Mouse (Mus musculus): ENCODE data around the gene Psmd9. TPM values are rescaled to one million over a fixed set of nuclear protein-coding genes. Genes with fewer than 3 reads are reported as not detected.

The Psmd9 gene
- polyA plus RNA-seq, 1 experiment from 2014 or later, result 86.0 TPM

DNA sequence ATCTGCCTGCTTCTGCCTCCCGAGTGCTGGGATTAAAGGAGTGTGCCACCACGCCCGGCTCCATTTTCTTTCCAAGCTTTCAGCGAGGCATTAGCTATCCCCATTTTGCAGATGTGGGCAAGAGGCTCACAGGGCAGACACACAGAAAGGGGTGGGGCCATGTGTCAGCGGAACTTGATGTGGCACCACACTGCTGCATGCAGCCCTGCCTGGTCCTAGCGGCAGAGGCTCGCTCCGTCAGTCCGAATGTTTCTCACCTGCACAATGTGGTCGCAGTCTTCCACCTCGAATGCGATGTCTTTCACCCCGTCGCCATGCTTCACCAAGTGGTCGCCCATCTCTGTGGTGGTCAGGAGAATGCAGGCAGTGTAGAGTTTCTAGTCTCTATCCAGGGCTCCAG, 11.2 kb downstream of the Psmd9 start:
- Histone ChIP-seq H3K9ac (replicated peaks; ENCODE audit: low read depth, low read length) (no peak overlapping the region), H3K4me2 (ENCODE audit: low read length) (no peak overlapping the region), H3K27me3 (replicated peaks; ENCODE audit: control insufficient read depth, insufficient read depth, low read length) (no peaks in the 10 kb centered on the region), H3K4me3 (replicated peaks; ENCODE audit: low read length) (no peak overlapping the region), H3K4me1 (replicated peaks; ENCODE audit: control insufficient read depth, insufficient read depth, low read length) (0 out of 2 replicates have a peak, but pooled peaks cover 2% of the 10 kb centered on the region), H3K36me3 (ENCODE audit: control insufficient read depth, insufficient read depth) (no peaks in the 10 kb centered on the region), H3K27ac (ENCODE audit: low read length) (no peak overlapping the region), H3K9me3 (ENCODE audit: control insufficient read depth, low read length) (no peaks in the 10 kb centered on the region)
- 95% methylated on average over 15 of the region's 15 CpGs for WGBS
- ATAC-seq, result no peak

DNA sequence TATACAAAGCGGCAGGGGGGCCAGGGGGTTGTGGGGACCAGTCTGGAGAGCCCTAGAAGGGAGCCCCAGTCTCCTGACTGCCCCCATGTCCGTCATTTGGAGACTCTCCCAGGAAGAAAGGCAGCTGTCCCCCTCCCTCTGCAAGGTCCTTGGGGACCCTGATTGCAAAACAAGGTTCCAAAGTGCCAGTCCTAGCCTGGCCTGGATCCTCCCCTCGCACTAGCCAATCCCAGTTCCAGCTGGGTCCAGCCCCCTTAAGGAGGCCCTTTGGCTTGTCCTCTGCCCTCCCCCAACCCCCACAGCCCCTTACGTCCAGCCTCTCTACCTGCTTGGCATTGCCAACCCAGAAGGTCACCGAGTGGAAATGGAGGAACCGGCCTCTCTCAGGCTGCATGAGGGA, 12.3 kb downstream of the Psmd9 start:
- Histone ChIP-seq H3K4me3 (replicated peaks; ENCODE audit: low read length) (no peak overlapping the region), H3K4me2 (ENCODE audit: low read length) (no peak overlapping the region), H3K9me3 (ENCODE audit: control insufficient read depth, low read length) (no peaks in the 10 kb centered on the region), H3K27me3 (replicated peaks; ENCODE audit: control insufficient read depth, insufficient read depth, low read length) (no peaks in the 10 kb centered on the region), H3K4me1 (replicated peaks; ENCODE audit: control insufficient read depth, insufficient read depth, low read length) (peaks cover 6% of the 10 kb centered on the region; the same call in 1 of the 2 replicates), H3K27ac (ENCODE audit: low read length) (no peak overlapping the region), H3K36me3 (ENCODE audit: control insufficient read depth, insufficient read depth) (no peaks in the 10 kb centered on the region), H3K9ac (replicated peaks; ENCODE audit: low read depth, low read length) (no peak overlapping the region)
- no peak for ATAC-seq
- 74% methylated on average over 6 of the region's 6 CpGs for WGBS

DNA sequence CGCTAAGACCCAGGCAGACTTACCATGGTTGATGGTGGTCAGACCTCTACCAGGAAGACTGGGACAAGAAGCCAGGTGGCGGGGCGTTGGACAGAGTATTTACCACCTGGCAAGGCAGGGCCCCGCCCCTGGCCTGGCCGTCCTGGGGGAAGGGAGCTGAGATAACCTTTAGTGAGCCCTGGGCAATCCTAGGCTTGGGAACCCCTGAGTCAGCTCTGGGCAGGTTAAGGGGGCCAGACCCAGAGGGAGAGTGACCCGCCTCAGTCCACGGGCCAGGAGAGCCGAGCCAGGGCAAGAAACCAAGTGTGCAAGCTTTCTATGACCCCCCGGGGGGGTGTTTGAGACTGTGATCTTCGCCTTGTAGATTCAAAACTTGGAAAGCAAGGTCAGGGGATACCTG, 13.4 kb downstream of the Psmd9 start, which contains the start of gene Hpd:
Gene Hpd (minus strand): TSS at position 77 of the 400 bp plus-strand sequence.
- ATAC-seq, result no peak
- Histone ChIP-seq H3K9ac (replicated peaks; ENCODE audit: low read depth, low read length) (no peak within 1 kb of the TSS), H3K27ac (ENCODE audit: low read length) (no peak within 1 kb of the TSS), H3K27me3 (replicated peaks; ENCODE audit: control insufficient read depth, insufficient read depth, low read length) (no peaks in the 10 kb centered on the region), H3K36me3 (ENCODE audit: control insufficient read depth, insufficient read depth) (no peaks in the 10 kb centered on the region), H3K4me3 (replicated peaks; ENCODE audit: low read length) (no peak within 1 kb of the TSS), H3K4me2 (ENCODE audit: low read length) (no peak within 1 kb of the TSS), H3K9me3 (ENCODE audit: control insufficient read depth, low read length) (no peaks in the 10 kb centered on the region), H3K4me1 (replicated peaks; ENCODE audit: control insufficient read depth, insufficient read depth, low read length) (peaks cover 6% of the 10 kb centered on the region; the same call in 1 of the 2 replicates)
- WGBS, result 89% methylated on average over 10 of the region's 10 CpGs

DNA sequence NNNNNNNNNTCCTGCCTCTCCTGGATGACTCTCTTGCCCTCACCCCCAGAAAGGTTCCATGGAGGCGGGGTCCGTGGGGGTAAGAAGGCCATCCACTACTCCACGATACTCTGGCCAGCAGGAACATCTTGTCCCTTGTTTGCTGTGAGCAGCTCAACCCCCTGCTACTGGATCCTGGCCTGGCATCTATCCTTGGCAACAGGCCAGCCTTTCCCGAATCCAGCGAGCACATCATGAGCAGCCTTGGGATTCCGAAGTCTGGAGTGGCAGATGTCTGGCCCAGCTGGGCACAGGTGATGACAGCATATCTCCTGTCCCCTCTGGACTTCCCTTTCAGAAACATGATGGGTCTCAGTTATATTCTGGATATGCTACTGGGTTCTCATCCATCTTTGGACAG, 16.8 kb downstream of the Psmd9 start:
- Histone ChIP-seq H3K4me1 (replicated peaks; ENCODE audit: control insufficient read depth, insufficient read depth, low read length) (peaks cover 6% of the 10 kb centered on the region; the same call in 1 of the 2 replicates), H3K4me2 (ENCODE audit: low read length) (no peak overlapping the region), H3K27ac (ENCODE audit: low read length) (no peak overlapping the region), H3K9ac (replicated peaks; ENCODE audit: low read depth, low read length) (no peak overlapping the region), H3K27me3 (replicated peaks; ENCODE audit: control insufficient read depth, insufficient read depth, low read length) (no peaks in the 10 kb centered on the region), H3K4me3 (replicated peaks; ENCODE audit: low read length) (no peak overlapping the region), H3K9me3 (ENCODE audit: control insufficient read depth, low read length) (no peaks in the 10 kb centered on the region), H3K36me3 (ENCODE audit: control insufficient read depth, insufficient read depth) (no peaks in the 10 kb centered on the region)
- no peak for ATAC-seq
- WGBS, result 55% methylated on average over 6 of the region's 6 CpGs

GRCm38 (mm10) chr5:123187306-123187705, 18.1 kb downstream of the Psmd9 start:
- WGBS, result 93% methylated on average over 3 of the region's 3 CpGs
- Histone ChIP-seq H3K9me3 (ENCODE audit: control insufficient read depth, low read length) (no peaks in the 10 kb centered on the region), H3K27ac (ENCODE audit: low read length) (no peak overlapping the region), H3K36me3 (ENCODE audit: control insufficient read depth, insufficient read depth) (no peaks in the 10 kb centered on the region), H3K27me3 (replicated peaks; ENCODE audit: control insufficient read depth, insufficient read depth, low read length) (no peaks in the 10 kb centered on the region), H3K4me2 (ENCODE audit: low read length) (no peak overlapping the region), H3K9ac (replicated peaks; ENCODE audit: low read depth, low read length) (no peak overlapping the region), H3K4me3 (replicated peaks; ENCODE audit: low read length) (no peak overlapping the region), H3K4me1 (replicated peaks; ENCODE audit: control insufficient read depth, insufficient read depth, low read length) (peaks cover 6% of the 10 kb centered on the region; the same call in 1 of the 2 replicates)
- ATAC-seq, result no peak

DNA sequence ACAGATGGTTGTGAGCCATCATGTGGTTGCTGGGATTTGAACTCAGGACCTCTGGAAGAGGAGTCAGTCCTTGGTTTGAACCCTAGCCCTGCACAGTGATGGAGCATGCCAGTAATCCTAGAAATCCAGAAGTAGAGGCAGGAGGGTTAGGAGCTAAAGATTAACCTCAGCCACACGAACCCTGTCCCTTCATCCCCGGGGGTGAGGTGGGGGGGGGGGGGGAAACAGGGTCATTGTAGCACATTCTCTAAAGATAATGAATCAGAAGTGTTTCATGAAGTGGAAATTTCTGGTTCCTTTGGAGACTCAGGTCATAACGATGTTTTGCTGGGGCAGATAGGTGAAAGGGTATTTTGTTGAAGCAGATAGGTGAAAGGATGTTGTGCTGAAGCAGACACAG, 21.7 kb downstream of the Psmd9 start:
- Histone ChIP-seq H3K36me3 (ENCODE audit: control insufficient read depth, insufficient read depth) (no peaks in the 10 kb centered on the region), H3K9me3 (ENCODE audit: control insufficient read depth, low read length) (no peaks in the 10 kb centered on the region), H3K4me1 (replicated peaks; ENCODE audit: control insufficient read depth, insufficient read depth, low read length) (peaks cover 2% of the 10 kb centered on the region; the same call in 1 of the 2 replicates), H3K27me3 (replicated peaks; ENCODE audit: control insufficient read depth, insufficient read depth, low read length) (no peaks in the 10 kb centered on the region), H3K4me3 (replicated peaks; ENCODE audit: low read length) (no peak overlapping the region), H3K4me2 (ENCODE audit: low read length) (no peak overlapping the region), H3K9ac (replicated peaks; ENCODE audit: low read depth, low read length) (no peak overlapping the region), H3K27ac (ENCODE audit: low read length) (no peak overlapping the region)
- 68% methylated on average over 3 of the region's 3 CpGs for WGBS
- no peak for ATAC-seq

DNA sequence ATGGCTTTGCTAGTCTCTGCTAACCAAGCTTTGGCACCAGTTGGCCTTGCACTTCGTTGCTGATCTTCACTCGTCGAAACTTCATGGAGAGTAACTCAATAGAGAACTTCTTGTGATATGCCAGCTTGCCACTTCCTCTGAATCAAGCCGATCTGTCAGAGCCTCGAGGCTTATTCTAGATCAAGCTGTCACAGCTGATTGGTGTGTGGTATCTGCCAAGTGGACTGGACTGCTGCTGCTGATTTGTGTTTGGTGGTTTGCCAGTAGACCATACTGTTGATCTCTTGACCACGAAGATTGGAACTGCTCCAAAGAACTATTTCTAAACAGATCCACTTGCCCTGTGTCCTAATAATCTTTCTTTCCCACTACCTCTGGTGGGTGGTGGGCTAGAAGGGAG, 22.2 kb downstream of the Psmd9 start:
- ATAC-seq, result no peak
- H3K36me3 ChIP-seq (ENCODE audit: control insufficient read depth, insufficient read depth), result no peaks in the 10 kb centered on the region
- no peaks in the 10 kb centered on the region for H3K9me3 ChIP-seq (ENCODE audit: control insufficient read depth, low read length)
- no peaks in the 10 kb centered on the region for H3K4me1 ChIP-seq (replicated peaks; ENCODE audit: control insufficient read depth, insufficient read depth, low read length)
- no peak overlapping the region for H3K27ac ChIP-seq (ENCODE audit: low read length)
- no peak overlapping the region for H3K4me2 ChIP-seq (ENCODE audit: low read length)
- 80% methylated on average over 6 of the region's 6 CpGs for WGBS
- H3K9ac ChIP-seq (replicated peaks; ENCODE audit: low read depth, low read length), result no peak overlapping the region
- no peaks in the 10 kb centered on the region for H3K27me3 ChIP-seq (replicated peaks; ENCODE audit: control insufficient read depth, insufficient read depth, low read length)
- no peak overlapping the region for H3K4me3 ChIP-seq (replicated peaks; ENCODE audit: low read length)

- H3K27ac ChIP-seq (ENCODE audit: low read length), result no peak overlapping the region
- no peak overlapping the region for H3K4me3 ChIP-seq (replicated peaks; ENCODE audit: low read length)
- H3K4me1 ChIP-seq (replicated peaks; ENCODE audit: control insufficient read depth, insufficient read depth, low read length), result no peaks in the 10 kb centered on the region
- no peak for ATAC-seq
- H3K36me3 ChIP-seq (ENCODE audit: control insufficient read depth, insufficient read depth), result no peaks in the 10 kb centered on the region
- no peaks in the 10 kb centered on the region for H3K9me3 ChIP-seq (ENCODE audit: control insufficient read depth, low read length)
- no peak overlapping the region for H3K4me2 ChIP-seq (ENCODE audit: low read length)
- no peaks in the 10 kb centered on the region for H3K27me3 ChIP-seq (replicated peaks; ENCODE audit: control insufficient read depth, insufficient read depth, low read length)
- 61% methylated on average over 9 of the region's 9 CpGs for whole genome bisulfite sequencing
- no peak overlapping the region for H3K9ac ChIP-seq (replicated peaks; ENCODE audit: low read depth, low read length)
Measured at GRCm38 (mm10) chr5:123192606-123193150, 23.5 kb downstream of the Psmd9 start.

DNA sequence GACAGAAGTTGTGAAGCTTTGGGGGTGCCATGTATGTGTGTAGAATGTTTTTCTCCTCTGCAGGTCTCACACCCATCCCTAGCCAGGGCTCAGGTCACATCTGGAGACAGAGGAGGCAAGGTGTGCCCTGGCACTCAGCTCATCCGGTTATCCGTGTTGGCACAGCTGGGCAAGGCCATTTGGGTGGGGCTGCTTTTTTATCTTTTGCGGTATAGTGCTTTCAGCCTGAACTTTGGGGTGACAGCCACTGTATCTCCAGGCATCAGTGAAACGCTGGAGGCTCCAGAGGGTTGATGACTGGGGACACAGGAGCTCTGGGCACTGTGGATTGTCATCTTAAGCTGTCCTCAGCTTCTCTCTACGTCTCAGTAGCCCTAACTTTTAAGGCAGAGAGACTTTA, 24.2 kb downstream of the Psmd9 start:
- Histone ChIP-seq H3K27ac (ENCODE audit: low read length) (no peak overlapping the region), H3K4me3 (replicated peaks; ENCODE audit: low read length) (no peak overlapping the region), H3K4me1 (replicated peaks; ENCODE audit: control insufficient read depth, insufficient read depth, low read length) (no peaks in the 10 kb centered on the region), H3K9ac (replicated peaks; ENCODE audit: low read depth, low read length) (no peak overlapping the region), H3K36me3 (ENCODE audit: control insufficient read depth, insufficient read depth) (no peaks in the 10 kb centered on the region), H3K4me2 (ENCODE audit: low read length) (no peak overlapping the region), H3K27me3 (replicated peaks; ENCODE audit: control insufficient read depth, insufficient read depth, low read length) (no peaks in the 10 kb centered on the region), H3K9me3 (ENCODE audit: control insufficient read depth, low read length) (no peaks in the 10 kb centered on the region)
- ATAC-seq, result no peak
- 87% methylated on average over 5 of the region's 5 CpGs for WGBS

- H3K36me3 ChIP-seq (ENCODE audit: control insufficient read depth, insufficient read depth), result no peaks in the 10 kb centered on the region
- H3K4me2 ChIP-seq (ENCODE audit: low read length), result no peak overlapping the region
- H3K4me3 ChIP-seq (replicated peaks; ENCODE audit: low read length), result no peak overlapping the region
- ATAC-seq, result no peak
- 93% methylated on average over 6 of the region's 6 CpGs for WGBS
- H3K27ac ChIP-seq (ENCODE audit: low read length), result no peak overlapping the region
- H3K9me3 ChIP-seq (ENCODE audit: control insufficient read depth, low read length), result no peaks in the 10 kb centered on the region
- H3K27me3 ChIP-seq (replicated peaks; ENCODE audit: control insufficient read depth, insufficient read depth, low read length), result no peaks in the 10 kb centered on the region
- no peak overlapping the region for H3K9ac ChIP-seq (replicated peaks; ENCODE audit: low read depth, low read length)
- H3K4me1 ChIP-seq (replicated peaks; ENCODE audit: control insufficient read depth, insufficient read depth, low read length), result no peaks in the 10 kb centered on the region
Measured at GRCm38 (mm10) chr5:123194856-123195255, 25.6 kb downstream of the Psmd9 start.

Measured in forebrain, embryonic 16.5 days (tissue).